Mouse (Mus musculus) kidney, postnatal 4 days (tissue): ENCODE measurements around the gene Ndufs6.

Source experiments
- DNase-seq, 2 experiments: peaks; one replicate each; pipeline ENCODE4 v3.0.0; 2021; ENCODE audit warnings: mixed read lengths in 2 of 2

Gene Ndufs6

GRCm38 (mm10) chr13:73327827-73328698 lies at the start of gene Ndufs6, which contains the start of gene Mrpl36:
Ndufs6 (minus strand) TSS chr13:73328542.
Mrpl36 (plus strand) TSS chr13:73328513.
- peak; percentile 94 to 96 for DNase-seq

DNA sequence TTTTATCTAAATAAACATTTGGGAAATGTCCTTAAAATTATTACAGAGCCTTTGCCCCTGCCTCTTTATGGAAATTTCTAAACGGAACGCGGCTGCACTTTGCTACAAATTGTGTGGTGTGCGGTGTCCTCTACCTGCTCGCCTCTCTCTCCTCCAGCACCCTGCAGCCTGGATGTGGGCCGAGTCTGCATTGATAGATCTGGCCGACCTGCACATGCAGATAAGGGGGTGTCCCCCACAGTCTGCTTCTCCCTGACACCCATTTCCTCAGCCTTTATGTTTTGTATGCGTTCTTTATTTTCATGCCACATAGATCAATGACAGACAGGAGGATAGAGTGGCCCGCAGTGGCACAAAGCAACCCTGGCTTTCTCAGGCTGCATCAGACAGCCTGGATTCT lies 49.3 kb upstream of the Ndufs6 start:
- DNase-seq: no peak

- DNase-seq: peak in 1 of 2 experiments; percentile 16
Measured at GRCm38 (mm10) chr13:73374612-73375011, 46.3 kb upstream of the Ndufs6 start.

DNA sequence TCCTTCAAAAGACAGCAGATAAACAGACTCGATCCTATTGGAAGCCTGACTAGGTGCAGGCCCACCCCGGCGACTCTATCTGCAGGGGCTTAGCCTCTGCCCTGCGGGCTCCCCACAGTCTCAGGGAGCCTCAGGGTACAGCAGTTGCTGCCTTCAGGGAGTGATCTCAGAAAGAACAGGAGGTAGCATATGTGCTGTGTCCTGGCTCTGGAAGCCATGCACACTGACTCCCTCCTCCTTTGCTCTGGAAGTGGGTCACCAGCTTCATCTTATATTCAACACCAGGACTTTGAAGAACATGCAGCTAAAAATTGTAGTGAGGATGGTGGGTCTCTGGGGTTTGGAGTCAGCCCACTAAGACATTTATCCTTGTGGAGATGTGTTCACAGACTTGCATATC lies 45.0 kb upstream of the Ndufs6 start:
- no peak for DNase-seq

GRCm38 (mm10) chr13:73357106-73357505 lies 28.8 kb upstream of the Ndufs6 start:
- DNase-seq: no peak

GRCm38 (mm10) chr13:73352491-73352890 lies 24.1 kb upstream of the Ndufs6 start:
- no peak for DNase-seq

DNA sequence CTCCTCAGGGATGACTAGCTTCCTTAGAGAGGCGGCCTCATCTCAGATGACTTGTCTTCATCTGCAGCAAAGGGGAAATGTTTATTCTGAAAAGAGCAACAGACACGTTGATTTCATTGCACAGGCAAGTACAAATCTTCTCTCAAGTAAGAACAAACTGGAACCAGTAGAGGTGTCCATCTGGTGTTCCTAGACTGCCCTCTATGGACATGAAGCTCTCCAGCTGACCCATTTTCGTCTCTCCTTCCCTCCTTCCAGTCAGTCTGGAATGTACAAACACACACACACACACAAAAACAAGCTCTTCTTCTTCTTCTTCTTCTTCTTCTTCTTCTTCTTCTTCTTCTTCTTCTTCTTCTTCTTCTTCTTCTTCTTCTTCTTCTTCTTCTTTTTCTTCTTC lies 23.6 kb upstream of the Ndufs6 start:
- no peak for DNase-seq

DNA sequence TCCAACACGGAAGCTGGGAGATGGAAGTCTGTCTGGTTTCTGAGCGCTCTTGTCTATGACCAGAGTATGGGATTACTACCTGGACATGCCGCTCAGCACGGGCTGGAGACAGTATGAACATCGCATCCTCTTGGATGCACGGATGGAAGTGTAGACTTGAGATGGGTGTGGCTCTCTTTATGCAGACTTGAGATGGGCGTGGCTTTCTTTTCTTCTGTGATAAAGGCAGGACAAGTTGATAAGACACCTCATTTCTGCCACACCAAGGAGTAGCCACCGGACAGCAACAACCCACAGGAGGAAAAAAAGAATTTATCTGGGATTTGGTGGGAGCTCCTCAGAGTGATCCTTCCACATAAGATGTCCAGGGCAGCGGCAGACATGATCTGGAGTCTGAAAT lies 22.4 kb upstream of the Ndufs6 start:
- no peak for DNase-seq

- DNase-seq: no peak
Measured at GRCm38 (mm10) chr13:73347922-73348650, 19.7 kb upstream of the Ndufs6 start.

DNA sequence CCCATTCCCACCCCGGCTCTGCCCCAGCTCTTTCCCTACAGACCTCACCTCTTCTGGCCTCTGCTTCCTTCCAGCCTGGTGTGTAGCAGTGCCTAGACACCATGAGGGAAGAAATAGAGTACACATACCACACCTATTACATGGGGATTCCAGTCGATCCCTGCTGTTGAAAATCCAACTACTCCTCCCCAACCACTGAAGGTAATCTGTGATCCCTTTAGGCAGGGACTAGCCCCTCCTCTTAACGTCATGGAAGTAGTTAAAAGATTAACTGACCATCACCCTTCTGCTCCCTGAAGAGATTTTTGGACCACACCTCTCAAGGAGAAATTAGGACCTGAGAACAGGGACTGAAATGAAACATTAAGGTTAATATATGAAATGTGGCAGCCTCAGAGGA lies 18.8 kb upstream of the Ndufs6 start:
- DNase-seq: no peak

- peak in 1 of 2 experiments; percentile 29 for DNase-seq
Measured at GRCm38 (mm10) chr13:73346743-73347142, 18.4 kb upstream of the Ndufs6 start.

- DNase-seq: no peak
Measured at GRCm38 (mm10) chr13:73346131-73346530, 17.8 kb upstream of the Ndufs6 start.

- DNase-seq: peak in 1 of 2 experiments; percentile 35
Measured at GRCm38 (mm10) chr13:73345102-73345890, 17.0 kb upstream of the Ndufs6 start.

- DNase-seq: peak; percentile 16 to 38
Measured at GRCm38 (mm10) chr13:73336753-73337152, 8.4 kb upstream of the Ndufs6 start.

DNA sequence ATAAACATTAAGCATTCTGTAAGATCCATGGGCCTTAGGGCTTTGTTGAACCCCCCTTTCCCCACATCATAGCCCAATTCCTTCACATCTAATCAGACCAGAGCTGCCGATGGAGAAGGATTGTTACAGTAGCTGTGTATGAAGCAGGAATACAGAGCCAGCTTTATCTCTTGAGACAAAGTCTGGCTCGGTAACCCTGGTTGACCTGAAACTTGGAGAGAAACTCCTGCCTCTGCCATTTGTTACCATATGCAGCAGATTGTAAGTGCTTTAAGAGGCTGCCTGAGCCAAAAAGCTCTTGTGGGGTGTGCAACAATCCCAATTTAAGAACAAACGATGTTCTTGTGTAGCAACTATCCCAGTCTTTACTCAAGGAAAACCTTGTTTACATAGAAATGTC lies 3.4 kb upstream of the Ndufs6 start:
- DNase-seq: no peak

DNA sequence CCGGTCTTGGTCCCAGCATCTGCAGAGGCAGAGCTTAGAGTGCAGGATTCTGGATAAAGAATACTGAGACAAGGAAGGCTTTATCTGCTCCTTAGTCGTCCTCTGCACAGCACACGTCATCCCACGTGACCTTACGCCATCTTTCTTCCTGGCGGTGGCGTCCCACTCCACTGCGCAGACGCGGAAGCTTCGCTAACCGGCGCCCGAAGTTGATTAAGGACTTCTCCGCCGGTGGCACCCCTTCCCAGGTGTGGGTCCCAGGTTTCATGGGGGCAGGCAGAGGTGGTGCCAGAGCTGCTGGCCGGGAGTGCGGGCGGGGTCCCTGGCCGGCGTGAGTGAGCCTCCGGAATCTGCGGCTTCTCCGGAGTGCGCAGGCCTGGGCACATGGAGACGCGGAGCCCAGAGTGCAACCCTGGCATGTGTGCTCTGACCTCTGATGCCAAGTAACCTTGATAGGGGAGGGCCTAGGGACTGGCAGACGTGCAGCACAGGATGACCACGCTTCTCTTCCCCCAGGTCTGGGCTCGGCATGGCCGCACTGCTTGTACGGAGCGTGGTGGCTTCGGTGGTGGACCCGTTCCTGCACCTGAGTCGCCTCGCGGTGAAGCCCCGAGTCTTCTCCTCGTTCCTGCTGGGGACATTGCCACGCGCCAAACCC lies 2.6 kb upstream of the Ndufs6 start:
- peak; percentile 92 to 93 for DNase-seq

DNA sequence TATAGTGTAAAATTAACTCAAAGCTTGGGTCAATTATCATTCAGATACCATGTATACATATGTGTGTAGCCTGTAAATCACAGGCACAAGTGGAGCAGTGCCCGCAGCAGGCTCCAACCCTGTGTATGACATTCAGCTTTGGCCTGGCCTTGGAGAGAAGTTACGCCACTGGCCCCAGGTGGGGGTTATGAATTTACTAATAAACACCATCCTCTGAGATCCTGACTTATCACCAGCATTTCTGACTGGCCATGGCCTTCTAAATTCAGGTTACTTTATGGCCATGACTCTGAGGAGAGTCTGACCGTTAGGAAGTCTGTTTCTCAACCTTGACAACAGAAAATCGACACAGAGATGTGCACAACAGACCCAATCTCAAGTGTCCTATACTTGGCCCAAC lies 4.9 kb downstream of the Ndufs6 start:
- DNase-seq: no peak

- DNase-seq: no peak
Measured at GRCm38 (mm10) chr13:73322626-73323025, 5.7 kb downstream of the Ndufs6 start.

- no peak for DNase-seq
Measured at GRCm38 (mm10) chr13:73320048-73320447, 8.3 kb downstream of the Ndufs6 start.

DNA sequence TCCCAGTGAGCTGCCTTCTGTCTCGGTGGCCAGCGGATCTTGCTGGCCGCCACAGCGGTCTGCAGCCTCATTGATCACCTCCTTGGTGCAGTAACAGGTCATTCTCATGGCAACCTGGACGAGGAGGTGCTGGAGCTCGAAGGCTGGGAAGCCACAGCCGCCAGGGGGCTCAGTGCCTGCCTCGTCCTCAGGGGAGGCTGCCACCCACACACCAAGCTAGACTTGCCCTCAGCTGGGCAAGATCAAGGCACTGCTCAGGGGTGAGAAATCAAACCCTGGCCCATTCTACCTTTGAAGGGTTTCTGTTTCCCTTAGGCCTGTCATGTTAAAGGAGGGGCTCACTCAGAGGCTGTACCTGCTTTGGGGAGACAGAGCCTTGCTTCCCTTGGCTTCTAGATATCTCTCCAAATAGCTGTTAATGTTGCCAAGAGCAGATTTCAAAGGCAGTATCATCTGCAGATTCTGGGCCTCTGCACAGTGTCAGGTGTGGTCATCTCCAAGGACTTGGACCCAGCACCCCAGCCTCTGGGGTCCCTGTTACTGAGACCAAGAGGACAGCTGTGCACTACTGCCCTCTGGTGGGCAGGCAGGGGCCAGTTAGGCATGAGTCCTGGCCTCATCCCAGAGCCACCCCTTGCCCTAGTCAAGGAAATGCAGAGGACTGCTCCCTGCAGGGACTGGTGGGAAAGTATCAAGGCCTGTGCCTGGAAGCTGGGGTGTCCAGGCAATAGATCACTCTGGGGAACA lies 18.0 kb downstream of the Ndufs6 start:
- peak; percentile 76 to 81 for DNase-seq

DNA sequence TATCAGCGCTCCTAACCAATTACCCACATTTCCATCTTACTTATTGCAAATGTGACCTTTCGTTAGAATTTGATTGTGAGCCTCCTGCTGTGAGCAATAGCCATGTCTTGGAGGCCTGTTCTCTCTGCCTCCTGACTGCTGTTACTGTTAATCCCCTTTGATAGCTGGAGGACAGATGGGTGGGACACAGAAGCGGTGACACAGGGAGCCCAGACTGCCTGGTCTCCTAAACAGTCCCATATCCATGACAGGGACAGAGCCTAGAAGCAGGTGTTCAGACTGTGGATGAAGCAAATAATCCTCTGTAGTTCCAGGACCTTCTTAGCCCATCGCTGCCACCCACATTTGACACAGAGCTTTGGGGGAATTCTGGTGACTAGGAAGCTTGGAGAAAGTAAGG lies 21.9 kb downstream of the Ndufs6 start:
- DNase-seq: no peak

DNA sequence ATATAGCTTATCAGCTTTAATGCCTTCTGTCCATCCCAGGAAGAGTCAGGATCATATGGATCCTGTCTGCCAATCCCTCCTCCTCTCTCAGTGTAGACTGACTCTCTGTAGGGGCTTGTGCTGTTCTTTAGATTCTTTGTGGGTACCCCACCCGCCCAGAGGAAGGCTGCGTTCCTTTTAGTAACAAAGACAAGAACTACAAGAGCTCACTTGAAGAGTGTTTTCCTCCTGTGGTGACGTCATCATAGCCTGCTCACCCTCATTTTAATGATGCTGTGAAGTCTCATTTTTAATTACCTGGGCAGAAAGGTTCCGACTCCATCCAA lies 22.3 kb downstream of the Ndufs6 start:
- DNase-seq: no peak
